Mouse (Mus musculus): Measurements from ENCODE around the gene Mtus2.

- TF ChIP-seq CTCF (IDR thresholded peaks at IDR 0.05; ENCODE audit: low read depth, low read length) = no peak
- TF ChIP-seq POLR2A (IDR thresholded peaks at IDR 0.05; ENCODE audit: borderline replicate concordance, low read depth, low read length) = no peak
Observed at GRCm38 (mm10) chr5:148133448-148134060, 176.4 kb downstream of the Mtus2 start.

Data from bone marrow macrophage, adult 2 months (primary cell).